Mouse (Mus musculus): Measurements from ENCODE around the gene Fos.

DNA sequence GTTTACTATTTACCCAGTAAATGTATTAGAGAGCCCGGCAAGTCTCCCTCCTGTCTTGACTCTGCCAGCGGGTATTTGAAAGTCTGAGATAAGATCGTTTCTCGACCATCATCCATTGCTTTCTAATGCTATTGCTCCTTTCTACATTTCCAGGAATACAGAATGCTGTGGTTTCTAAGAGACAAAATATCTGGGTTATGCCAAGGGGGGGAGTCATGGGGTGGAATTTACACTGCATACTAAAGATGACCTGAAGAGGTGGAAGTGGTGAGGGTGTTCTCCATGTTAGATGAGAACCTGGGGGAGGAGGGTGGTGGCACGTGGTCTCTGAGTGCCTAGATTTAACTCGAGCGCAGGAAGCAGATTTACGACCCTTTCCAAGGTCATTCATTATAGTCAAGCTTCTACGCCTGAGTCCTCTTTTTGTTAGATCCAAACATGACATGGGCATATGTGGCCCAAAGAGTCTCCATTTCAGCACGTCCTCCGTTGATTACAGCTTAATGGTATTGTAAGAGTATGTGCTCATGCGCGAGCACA, 16.7 kb upstream of the Fos start:
- TF ChIP-seq CTCF (IDR thresholded peaks at IDR 0.05; ENCODE audit: borderline replicate concordance, extremely low read depth, insufficient read depth, insufficient read length) (no peak), POLR2A (IDR thresholded peaks at IDR 0.05; ENCODE audit: borderline replicate concordance, extremely low read depth, insufficient read depth, insufficient read length, poor library complexity, severe bottlenecking) (no peak)
